Mouse (Mus musculus) midbrain, embryonic 10.5 days (tissue): ENCODE measurements at regions not wholly inside any gene's neighbourhood (a gene's known extent, or its start where the extent isn't known, plus 50 kb on each side); places are given as distances from the start of the nearest gene placed in this dataset.
"Not testable (repeated sequence)": the region's sequence is repeated elsewhere in the genome, so short reads cannot be mapped to it uniquely, and the experiment has no call there.

Source experiments
- DNase-seq: peaks from one replicate; pipeline ENCODE4 v3.0.0-alpha.2; 2017; ENCODE audit warnings: low spot score
- H3K27ac ChIP-seq: fragments of 300-500 bp; sonication (generic); replicated peaks from 2 replicates; pipeline ENCODE4 v1.5.1; 2016; ENCODE audit warnings: mild to moderate bottlenecking
- H3K27me3 ChIP-seq: fragments of 300-500 bp; sonication (generic); 2 replicates; pipeline ENCODE4 v1.6.1; 2016; ENCODE audit warnings: low read depth, mild to moderate bottlenecking; ENCODE audit not compliant: poor library complexity, severe bottlenecking
- H3K36me3 ChIP-seq: fragments of 300-500 bp; sonication (generic); 2 replicates; pipeline ENCODE4 v1.6.1; 2016; ENCODE audit warnings: mild to moderate bottlenecking, moderate library complexity
- H3K4me1 ChIP-seq: fragments of 300-500 bp; sonication (generic); 2 replicates; pipeline ENCODE4 v1.6.1; 2016
- H3K4me3 ChIP-seq: fragments of 300-500 bp; sonication (generic); 2 replicates; pipeline ENCODE4 v1.5.1; 2016; ENCODE audit warnings: mild to moderate bottlenecking, moderate library complexity
- H3K9me3 ChIP-seq: fragments of 300-500 bp; sonication (generic); replicated peaks from 2 replicates; pipeline ENCODE4 v1.6.1; 2016; ENCODE audit warnings: mild to moderate bottlenecking
- WGBS: fragments of 180-500 bp; shearing (Covaris S2); methylation state at CpG from one replicate; pipeline ENCODE4 v1.1.7; 2016; 5-methylcytosine and 5-hydroxymethylcytosine counted together

GRCm38 (mm10) chr8:126864314-126864948 lies 81.2 kb downstream of the Tomm20 start:
- no peaks in the 10 kb centered on the region for H3K27me3 ChIP-seq
- DNase-seq = no peak
- no peaks in the 10 kb centered on the region for H3K36me3 ChIP-seq
- H3K4me3 ChIP-seq = no peak overlapping the region
- H3K27ac ChIP-seq = no peak overlapping the region
- H3K9me3 ChIP-seq = no peaks in the 10 kb centered on the region
- WGBS = 89% methylated on average over 10 of the region's 10 CpGs
- peaks cover 9% of the 10 kb centered on the region for H3K4me1 ChIP-seq

- H3K27ac ChIP-seq, DNase-seq, H3K4me3 ChIP-seq, H3K9me3 ChIP-seq, H3K27me3 ChIP-seq, H3K4me1 ChIP-seq, H3K36me3 ChIP-seq: not testable (repeated sequence)
- WGBS = 81% methylated on average over 1 of the region's 1 CpGs
Observed at GRCm38 (mm10) chr8:126863661-126864060, 82.0 kb downstream of the Tomm20 start.

GRCm38 (mm10) chr8:126861754-126862153 lies 83.9 kb downstream of the Tomm20 start:
- WGBS = 90% methylated on average over 8 of the region's 8 CpGs
- H3K27ac ChIP-seq = no peak overlapping the region

GRCm38 (mm10) chr8:126860630-126861029 lies 85.0 kb downstream of the Tomm20 start:
- no peak for DNase-seq
- Histone ChIP-seq H3K36me3 (no peaks in the 10 kb centered on the region), H3K27me3 (no peaks in the 10 kb centered on the region), H3K27ac (no peak overlapping the region), H3K9me3 (no peaks in the 10 kb centered on the region), H3K4me3 (no peak overlapping the region), H3K4me1 (peaks cover 9% of the 10 kb centered on the region)
- 91% methylated on average over 7 of the region's 7 CpGs for WGBS

More at GRCm38 (mm10) chr8:126861754-126862153, 83.9 kb downstream of the Tomm20 start:
- H3K4me3 ChIP-seq = no peak overlapping the region
- DNase-seq = no peak
- peaks cover 9% of the 10 kb centered on the region for H3K4me1 ChIP-seq
- H3K27me3 ChIP-seq = no peaks in the 10 kb centered on the region
- no peaks in the 10 kb centered on the region for H3K36me3 ChIP-seq
- no peaks in the 10 kb centered on the region for H3K9me3 ChIP-seq

- no peaks in the 10 kb centered on the region for H3K36me3 ChIP-seq
- no peak for DNase-seq
- H3K4me1 ChIP-seq = peaks cover 9% of the 10 kb centered on the region
- WGBS = 95% methylated on average over 5 of the region's 5 CpGs
- no peak overlapping the region for H3K27ac ChIP-seq
- no peaks in the 10 kb centered on the region for H3K9me3 ChIP-seq
- no peaks in the 10 kb centered on the region for H3K27me3 ChIP-seq
- H3K4me3 ChIP-seq = no peak overlapping the region
Observed at GRCm38 (mm10) chr8:126859706-126860424, 85.8 kb downstream of the Tomm20 start.

- H3K36me3 ChIP-seq = no peaks in the 10 kb centered on the region
- H3K4me3 ChIP-seq = no peak overlapping the region
- no peaks in the 10 kb centered on the region for H3K27me3 ChIP-seq
- H3K27ac ChIP-seq = no peak overlapping the region
- DNase-seq = no peak
- H3K9me3 ChIP-seq = no peaks in the 10 kb centered on the region
- H3K4me1 ChIP-seq = peaks cover 21% of the 10 kb centered on the region
- 81% methylated on average over 13 of the region's 13 CpGs for WGBS
Observed at GRCm38 (mm10) chr8:126857307-126858203, 88.1 kb downstream of the Tomm20 start.

GRCm38 (mm10) chr8:126855914-126856313 lies 89.7 kb downstream of the Tomm20 start:
- no peak overlapping the region for H3K4me3 ChIP-seq
- H3K36me3 ChIP-seq = no peaks in the 10 kb centered on the region
- no peaks in the 10 kb centered on the region for H3K27me3 ChIP-seq
- no peak for DNase-seq
- WGBS = 90% methylated on average over 5 of the region's 5 CpGs
- peaks cover 19% of the 10 kb centered on the region for H3K4me1 ChIP-seq
- H3K27ac ChIP-seq = no peak overlapping the region
- H3K9me3 ChIP-seq = no peaks in the 10 kb centered on the region

GRCm38 (mm10) chr8:126855056-126855609 lies 90.5 kb downstream of the Tomm20 start:
- Histone ChIP-seq H3K4me3 (no peak overlapping the region), H3K27me3 (no peaks in the 10 kb centered on the region), H3K4me1 (peaks cover 19% of the 10 kb centered on the region), H3K9me3 (no peaks in the 10 kb centered on the region), H3K27ac (no peak overlapping the region), H3K36me3 (no peaks in the 10 kb centered on the region)
- WGBS = 78% methylated on average over 2 of the region's 2 CpGs
- no peak for DNase-seq

- Histone ChIP-seq H3K9me3 (no peaks in the 10 kb centered on the region), H3K36me3 (no peaks in the 10 kb centered on the region), H3K4me3 (no peak overlapping the region), H3K4me1 (peaks cover 26% of the 10 kb centered on the region), H3K27ac (peak overlapping the region; percentile 76), H3K27me3 (no peaks in the 10 kb centered on the region)
- 75% methylated on average over 22 of the region's 22 CpGs for WGBS
- DNase-seq = no peak
Observed at GRCm38 (mm10) chr8:126854121-126855055, 91.3 kb downstream of the Tomm20 start.

- Histone ChIP-seq H3K36me3 (no peaks in the 10 kb centered on the region), H3K4me3 (no peak overlapping the region), H3K4me1 (peaks cover 36% of the 10 kb centered on the region), H3K27me3 (no peaks in the 10 kb centered on the region), H3K9me3 (no peaks in the 10 kb centered on the region), H3K27ac (peak overlapping the region; percentile 61)
- no peak for DNase-seq
- 51% methylated on average over 10 of the region's 10 CpGs for WGBS
Observed at GRCm38 (mm10) chr8:126852663-126853390, 92.8 kb downstream of the Tomm20 start.

- H3K4me3 ChIP-seq = no peak overlapping the region
- H3K36me3 ChIP-seq = no peaks in the 10 kb centered on the region
- no peaks in the 10 kb centered on the region for H3K27me3 ChIP-seq
- DNase-seq = no peak
- WGBS = 71% methylated on average over 5 of the region's 5 CpGs
- H3K27ac ChIP-seq = peak overlapping the region; percentile 61
- H3K9me3 ChIP-seq = no peaks in the 10 kb centered on the region
- peaks cover 42% of the 10 kb centered on the region for H3K4me1 ChIP-seq
Observed at GRCm38 (mm10) chr8:126852184-126852583, 93.5 kb downstream of the Tomm20 start.
